Mouse (Mus musculus) embryo, embryonic 11.5 days (tissue): ENCODE measurements at regions not wholly inside any gene's neighbourhood (a gene's known extent, or its start where the extent isn't known, plus 50 kb on each side); places are given as distances from the start of the nearest gene placed in this dataset.
A peak's percentile ranks its signal among the peaks of the same experiment; 100 is the strongest.

Source experiments
- DNase-seq: peaks from one replicate; pipeline ENCODE4 v3.0.0-alpha.2; 2012; ENCODE audit warnings: low read depth, low spot score

DNA sequence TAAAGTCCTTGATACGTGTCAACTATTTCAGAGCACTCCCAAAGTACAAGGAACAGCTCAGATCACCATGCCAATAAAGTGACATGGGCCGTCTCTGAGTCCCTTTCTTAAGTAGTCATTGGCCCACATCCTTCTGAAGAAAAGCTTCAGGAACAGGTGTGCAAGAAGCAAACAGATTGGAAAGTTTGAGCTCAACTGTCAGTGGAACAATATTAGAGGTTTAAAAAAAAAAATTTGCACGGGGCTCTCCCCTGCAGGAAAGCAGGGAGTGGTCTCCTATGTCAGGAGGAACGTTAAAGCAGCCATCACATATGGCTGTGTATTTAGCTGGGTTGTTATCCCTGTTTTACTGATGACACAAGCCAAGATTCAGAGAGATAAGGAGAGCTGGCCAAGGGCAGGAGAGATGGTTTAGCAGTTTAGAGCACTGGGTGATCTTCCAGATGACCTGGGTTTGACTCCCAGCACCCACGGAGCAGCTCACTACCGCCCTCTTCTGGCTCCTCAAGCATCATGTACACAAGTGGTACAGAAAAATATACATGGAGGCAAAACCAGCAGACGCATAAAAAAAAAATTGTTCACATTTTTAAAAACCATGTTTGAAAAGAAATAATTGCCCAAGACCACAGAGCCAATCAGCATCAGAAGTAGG lies 318.3 kb upstream of the Clint1 start:
- DNase-seq: no peak

GRCm38 (mm10) chr11:45535501-45536025 lies 316.3 kb upstream of the Clint1 start:
- no peak for DNase-seq

GRCm38 (mm10) chr11:45538011-45538410 lies 313.8 kb upstream of the Clint1 start:
- DNase-seq: no peak

GRCm38 (mm10) chr11:45539459-45539858 lies 312.4 kb upstream of the Clint1 start:
- peak; percentile 71 for DNase-seq

DNA sequence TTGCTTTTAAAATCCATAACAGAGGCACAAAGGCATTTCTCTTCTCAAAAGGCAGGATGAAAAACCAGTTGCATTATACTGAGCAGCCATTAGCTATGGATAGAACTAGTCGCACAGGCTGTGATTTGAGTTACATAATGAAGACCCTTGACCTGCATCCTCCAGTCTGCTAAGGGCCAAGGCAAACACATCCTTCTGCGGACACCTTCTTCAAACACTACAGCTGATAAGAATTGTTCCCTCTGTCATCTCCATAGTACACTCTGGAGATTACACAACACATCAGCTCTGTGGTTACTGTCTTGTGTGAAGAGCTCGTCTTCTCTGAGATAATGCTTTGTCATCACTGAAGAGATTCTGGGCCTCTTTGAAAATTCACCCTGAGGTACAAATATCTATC lies 307.3 kb upstream of the Clint1 start:
- DNase-seq: no peak

DNA sequence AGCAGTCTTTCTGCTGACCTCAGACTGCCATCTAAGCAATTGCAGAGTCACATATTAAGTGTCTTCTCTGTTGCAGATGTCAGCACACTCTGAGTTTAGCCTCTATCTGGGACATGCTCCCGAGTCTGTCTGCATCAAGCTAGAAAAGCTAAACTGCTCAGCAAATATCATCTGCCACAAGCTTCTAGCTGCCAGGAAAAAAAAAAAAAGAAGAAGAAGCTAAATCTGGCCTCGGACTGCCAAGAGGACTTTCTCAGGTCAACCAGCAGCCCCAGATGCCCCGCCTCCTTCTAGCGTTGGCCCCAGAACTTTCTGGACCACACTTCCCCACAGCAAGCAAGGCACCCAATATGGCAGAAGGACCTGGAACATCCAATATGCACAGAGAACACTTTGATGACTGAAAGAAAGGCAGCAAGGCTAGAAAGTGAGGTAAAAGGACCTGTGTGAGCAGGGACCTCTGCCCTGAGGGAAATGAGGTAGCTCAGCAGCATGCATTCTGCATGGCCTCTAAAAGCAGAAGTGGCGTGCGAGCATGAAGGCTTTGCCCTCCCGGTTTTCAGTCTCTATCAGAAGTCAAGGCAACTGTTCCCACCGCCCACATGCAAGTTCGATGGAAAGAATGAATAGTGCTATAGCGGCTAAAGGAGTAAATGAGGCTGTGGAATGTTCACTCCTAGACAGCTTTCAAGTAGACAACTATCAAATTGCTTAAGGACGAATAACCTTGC lies 305.8 kb upstream of the Clint1 start:
- no peak for DNase-seq

DNA sequence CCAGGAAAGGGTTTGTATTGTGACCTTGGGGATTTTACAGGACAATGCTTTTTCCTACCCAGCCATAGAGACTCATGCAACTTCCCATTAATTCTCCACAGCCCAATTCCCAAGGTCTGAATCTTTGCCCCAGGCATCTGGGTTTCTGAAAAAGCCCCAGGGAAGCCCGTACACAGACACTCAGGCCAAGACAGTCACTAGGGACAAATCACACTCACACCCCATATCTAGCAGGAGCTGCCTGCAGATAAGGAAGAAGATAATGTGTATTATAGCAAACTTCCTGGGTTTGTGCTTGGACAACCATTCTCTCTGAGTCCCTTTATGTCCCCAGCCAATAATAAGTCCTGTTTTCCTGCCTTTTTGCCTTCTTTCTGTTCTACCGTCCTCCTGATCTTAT lies 305.0 kb upstream of the Clint1 start:
- DNase-seq: no peak

DNA sequence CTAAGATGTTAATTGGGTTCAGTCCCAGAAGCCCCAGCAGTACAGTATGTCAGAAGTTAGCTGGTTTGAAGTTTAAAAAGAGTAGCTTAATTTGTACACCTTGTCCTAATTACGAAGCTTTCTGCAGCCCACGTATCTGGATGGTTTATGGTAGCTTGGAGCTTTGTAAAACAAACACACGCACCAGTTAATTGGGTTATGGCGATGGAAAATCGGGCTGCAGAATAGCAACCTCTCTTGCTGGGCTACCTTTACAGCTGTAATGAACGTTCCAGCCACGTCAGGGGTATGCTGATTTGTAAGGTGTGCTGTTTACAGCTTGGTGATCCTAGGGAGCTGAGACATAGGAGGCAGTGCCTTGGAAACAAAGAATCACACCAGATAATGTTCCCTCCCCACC lies 301.5 kb upstream of the Clint1 start:
- no peak for DNase-seq

GRCm38 (mm10) chr11:45577469-45578154 lies 274.2 kb upstream of the Clint1 start:
- no peak for DNase-seq

DNA sequence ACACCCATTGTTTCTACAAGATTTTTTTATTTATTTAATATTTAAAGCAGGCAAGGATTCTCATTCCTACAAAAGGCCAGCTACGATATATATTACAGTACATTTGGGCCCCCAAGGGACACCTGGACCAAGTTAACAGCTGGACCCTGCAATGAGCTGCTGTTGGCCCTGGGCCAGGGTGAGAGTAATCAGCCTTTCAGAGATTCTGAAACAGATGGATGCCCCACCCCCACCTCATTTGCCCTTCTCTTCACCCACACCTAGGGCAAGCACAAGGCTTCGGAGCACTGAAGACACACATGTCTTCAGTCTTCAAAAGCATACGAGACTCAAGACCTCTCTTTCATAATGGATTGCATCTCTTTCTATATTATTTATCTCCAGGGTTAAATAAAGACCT lies 259.5 kb upstream of the Clint1 start:
- no peak for DNase-seq

DNA sequence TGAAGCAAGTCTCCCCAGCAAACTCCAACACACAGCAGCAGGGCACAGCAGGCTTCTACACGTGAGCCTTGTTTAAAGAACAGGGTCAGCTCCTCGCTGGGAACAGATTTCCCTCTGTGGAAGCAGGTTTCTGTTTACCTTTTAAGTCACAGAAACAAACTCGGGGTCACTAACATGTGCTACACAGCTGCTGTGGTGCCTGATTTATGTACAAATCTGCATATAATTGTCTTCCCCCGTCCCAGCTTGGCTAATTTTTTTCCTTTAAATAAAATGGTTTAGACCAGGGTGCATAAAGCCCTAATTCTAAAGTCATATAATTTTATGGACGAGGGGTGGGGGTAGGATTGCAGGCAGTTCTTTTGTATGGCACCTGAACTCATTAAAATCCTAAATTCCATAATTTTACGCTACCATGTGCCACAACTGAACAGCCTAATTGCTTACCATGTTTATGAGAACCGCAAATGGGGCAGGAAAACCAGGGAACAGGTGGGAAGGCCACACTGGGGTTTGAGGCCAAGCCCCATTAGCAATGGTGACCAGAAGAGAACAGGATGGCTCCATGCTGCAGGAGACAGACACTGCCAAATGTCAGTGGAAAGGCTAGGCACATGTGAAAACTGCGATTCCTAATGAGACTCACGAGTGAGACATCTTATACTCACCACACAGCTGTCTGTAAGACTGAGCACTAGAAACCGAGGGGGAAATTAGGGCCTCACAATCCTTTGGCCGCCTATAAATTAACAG lies 258.8 kb upstream of the Clint1 start:
- no peak for DNase-seq

GRCm38 (mm10) chr11:45595372-45595771 lies 256.5 kb upstream of the Clint1 start:
- DNase-seq: no peak

GRCm38 (mm10) chr11:45621824-45622223 lies 230.0 kb upstream of the Clint1 start:
- no peak for DNase-seq

DNA sequence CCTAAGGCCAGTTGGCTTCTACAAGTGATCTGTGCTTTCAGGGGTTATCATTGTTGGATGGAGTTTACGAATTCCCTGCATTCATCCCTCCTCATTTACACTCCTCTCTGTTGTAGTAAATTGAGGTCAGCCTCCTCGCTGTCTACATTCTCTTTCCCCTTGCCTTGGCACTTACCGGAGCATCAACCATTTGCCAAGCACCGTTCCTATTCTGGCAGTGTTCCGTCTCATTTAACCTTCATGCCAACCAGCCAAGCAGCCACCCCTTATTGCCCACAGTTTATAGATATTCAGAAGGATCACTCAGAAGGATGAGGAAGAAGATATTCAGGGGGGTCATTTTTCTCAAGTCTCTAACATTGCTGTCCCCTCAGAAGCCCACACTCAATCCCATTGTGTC lies 229.2 kb upstream of the Clint1 start:
- no peak for DNase-seq

DNA sequence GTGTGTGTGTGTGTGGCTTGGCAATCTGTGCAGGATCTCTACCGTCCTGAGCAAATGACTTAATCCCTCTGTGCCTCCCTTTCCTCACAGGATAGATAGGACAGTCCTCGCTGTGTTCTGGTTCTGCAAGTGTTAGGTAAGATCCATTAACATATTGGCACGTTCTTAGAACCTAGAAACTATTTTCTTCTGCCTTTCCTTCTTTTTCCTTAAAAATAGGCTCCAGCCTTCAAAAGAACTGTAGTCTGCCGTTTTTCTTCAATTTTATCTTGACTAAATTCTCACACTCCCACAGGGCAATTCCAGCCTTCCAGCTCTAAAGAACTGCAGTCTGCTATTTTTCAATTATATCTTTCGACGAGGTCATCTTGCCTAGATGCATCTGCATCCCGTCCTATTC lies 227.6 kb upstream of the Clint1 start:
- DNase-seq: no peak

GRCm38 (mm10) chr11:45629250-45629649 lies 222.6 kb upstream of the Clint1 start:
- DNase-seq: no peak

- no peak for DNase-seq
Observed at GRCm38 (mm10) chr11:45634535-45635235, 217.2 kb upstream of the Clint1 start.

DNA sequence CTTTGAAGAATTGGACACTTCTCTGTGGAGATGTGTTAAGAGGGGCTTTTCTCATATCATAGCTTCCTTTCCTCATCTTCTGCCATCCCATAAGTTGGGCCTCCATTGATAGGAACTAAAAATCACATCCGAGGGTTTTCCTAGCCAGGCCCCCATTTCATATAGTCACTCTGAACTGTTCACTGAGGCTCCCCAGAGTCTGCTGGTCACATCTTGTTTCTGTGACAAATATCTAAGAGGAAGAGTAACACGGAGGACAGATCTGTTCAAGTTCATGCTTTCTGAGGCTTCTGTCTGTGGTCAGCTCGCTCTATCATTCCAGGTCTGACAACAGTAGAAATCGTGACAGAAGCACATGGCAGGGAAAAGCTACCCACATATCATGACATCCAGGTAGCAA lies 216.0 kb upstream of the Clint1 start:
- DNase-seq: no peak

GRCm38 (mm10) chr11:45639236-45639635 lies 212.6 kb upstream of the Clint1 start:
- no peak for DNase-seq

- no peak for DNase-seq
Observed at GRCm38 (mm10) chr11:45642142-45642756, 209.6 kb upstream of the Clint1 start.
